Mouse (Mus musculus) R1 (cell line): ENCODE measurements around the gene Mrpl19.
A peak's percentile ranks its signal among the peaks of the same experiment; 100 is the strongest.

Experiments
- DNase-seq: peaks from one replicate; pipeline ENCODE4 v3.0.0-alpha.2; 2018; ENCODE audit warnings: low read depth, low spot score

The Mrpl19 gene

DNA sequence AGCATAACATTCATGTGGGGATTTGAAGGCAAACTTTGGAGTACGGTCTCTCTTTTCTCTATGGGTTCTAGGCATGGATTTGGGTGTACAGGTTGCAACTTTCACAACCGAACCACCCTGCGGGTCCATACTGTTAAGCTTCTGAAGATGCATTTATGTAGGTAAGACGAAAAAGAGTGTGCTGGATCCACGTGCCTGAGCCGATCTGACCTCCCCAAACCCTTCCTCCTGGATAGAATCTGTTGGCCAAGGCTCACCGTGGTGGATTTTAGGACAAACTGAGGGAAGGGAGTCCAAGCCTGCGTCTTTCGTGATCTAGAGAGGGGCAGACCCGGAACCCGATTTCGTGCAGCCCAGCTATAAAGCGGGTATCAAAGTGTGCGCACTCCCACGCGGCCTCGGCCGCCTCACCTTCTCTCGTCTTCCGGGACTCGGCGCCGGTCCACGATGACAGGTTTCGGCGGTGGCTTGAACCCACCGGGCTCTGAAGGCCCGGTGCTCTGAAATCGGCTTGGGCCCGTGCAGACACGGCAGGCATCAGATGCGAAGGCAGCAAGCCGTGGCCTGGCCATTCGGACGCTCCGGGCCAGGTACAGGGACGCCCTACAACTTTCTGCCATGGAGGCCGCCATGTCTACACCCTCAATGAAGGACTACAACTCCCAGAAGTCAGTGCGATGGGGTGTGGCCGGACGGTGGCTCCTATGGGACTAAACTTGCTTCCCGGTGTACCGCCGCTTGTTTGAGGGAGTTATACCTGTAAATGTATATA is at the start of gene Mrpl19:
TSS of gene Mrpl19 (minus strand) at position 663 of the 772 bp plus-strand sequence.
- peak; percentile 93 for DNase-seq

DNA sequence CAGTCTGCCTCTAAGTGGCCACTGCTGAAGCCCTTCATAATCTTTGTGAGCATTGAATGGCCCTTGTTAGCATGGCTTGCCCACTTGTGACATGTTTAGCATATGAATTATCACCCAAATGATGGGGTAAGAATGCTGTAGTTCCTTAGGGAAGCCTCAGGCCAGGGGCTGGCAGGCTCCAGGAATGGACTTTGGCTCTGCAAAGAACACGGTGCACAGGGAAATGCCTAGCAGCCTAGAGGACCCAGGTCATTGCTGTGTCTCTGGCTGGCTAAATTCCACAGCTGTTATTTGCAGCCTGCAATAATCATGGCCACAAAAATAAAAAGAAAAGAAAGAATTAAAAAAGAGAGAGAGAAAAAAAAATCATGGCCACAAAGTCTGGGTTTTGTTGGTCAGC is 46.6 kb upstream of the Mrpl19 start:
- DNase-seq, result no peak

DNA sequence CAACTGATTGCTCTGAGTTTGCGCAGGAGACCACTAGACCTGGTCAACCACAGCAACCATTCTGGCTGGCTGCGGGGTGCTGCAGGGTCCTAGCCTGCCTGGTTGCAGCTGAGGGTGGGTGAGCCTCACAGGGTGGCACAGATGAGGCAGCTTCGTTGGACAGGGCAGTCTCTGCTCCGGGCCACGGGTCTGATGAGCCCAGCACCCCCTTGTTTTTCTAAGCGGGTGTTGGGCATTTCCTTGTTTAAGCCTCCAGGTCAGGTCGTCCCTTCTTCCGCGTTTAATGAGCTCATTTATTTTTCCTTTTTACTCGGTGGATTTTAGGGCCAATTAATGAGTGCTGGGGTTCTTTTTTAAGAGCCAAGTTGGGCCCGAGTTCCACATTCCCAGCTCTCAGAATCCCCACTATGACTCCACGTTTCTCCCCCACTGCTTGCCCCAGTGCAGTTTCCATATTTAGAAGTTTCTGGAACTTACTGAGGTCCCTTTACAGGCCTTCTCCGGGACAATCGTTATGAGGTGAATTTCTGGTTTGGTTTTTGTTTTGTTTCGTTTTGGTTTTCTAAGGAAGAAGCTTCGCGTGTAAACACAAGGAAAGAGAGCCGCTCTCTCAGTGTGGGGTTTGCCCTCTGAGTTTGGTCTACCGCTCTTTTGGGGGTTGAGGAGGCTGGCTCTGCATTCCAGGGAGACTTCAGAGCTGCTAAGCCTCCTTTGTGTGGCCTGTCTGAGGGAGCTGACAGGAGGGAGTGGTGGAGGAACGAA is 24.5 kb upstream of the Mrpl19 start:
- DNase-seq, result no peak

DNA sequence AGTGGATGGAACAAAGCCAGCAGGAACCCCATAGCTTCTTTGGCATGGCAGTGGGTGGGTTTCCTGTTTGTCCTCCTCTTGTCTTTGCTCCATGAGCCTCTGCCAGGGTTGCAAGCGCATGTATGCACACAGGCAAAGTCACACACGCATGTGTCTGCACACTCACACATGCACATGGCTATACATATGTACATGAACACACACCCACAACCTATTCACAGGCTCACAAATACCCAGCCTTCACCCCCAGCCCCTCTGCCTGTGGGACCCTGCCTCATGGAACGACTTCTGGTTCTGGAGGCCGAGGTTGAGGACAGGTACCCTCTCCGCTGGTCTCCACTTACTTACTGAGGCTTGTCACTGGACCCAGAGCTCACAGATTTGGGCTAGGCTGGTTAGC is 22.6 kb upstream of the Mrpl19 start:
- no peak for DNase-seq

DNA sequence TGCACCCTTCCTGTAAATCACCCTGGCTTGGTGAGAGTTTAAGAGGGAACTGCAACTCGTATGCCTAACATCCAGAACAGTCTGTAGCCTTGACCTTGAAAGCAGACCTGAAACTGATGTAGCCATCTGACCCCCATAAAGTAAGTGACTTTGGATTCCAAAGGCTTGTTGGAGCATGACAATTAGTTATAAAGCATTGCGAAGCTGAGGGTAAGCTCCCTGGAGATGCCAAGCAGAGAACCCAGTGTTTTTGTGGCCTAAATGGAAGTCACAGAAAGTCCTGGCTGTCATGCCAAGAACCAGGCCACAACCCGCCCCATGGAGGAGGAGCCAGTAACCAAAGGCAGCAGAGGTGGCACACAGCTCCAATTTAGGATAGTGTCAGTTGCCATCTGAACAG is 21.8 kb upstream of the Mrpl19 start:
- no peak for DNase-seq

DNA sequence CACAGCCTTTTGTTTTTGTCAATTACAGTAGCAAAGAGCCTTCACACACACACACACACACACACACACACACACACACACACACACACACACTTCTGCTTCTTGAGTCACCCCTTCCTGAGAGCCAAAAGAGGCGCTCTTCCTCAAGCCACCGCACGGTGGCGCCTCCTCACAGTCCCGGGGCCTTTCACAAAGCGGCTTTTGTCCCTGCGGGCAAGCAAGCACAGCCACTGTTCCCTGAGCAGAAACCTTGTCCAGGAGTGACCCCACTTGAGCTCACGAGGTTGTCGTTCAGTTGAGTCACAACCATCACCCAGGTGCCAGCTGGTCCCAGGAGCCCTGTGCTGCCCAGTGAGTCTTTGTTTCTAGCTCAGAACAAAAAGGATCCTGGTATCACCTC is 21.3 kb upstream of the Mrpl19 start:
- DNase-seq, result peak; percentile 74

DNA sequence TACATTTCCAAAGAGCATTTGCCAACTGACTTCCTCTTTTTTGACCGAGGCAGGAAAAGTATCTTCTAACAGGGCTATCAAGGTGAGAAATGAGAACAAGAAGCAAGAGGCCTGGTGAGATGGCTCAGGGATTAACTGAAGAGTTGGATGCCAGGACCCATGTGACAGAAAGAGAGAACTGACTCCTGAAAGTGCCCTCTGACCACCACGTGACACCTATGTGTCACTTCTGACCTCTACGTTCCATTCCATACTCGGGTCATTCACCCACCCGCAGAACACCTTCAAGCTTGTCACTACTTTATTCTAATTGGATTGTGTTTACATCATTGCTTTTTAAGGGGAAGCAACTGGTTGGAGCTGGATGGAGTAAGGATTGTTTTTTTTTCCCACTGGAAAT is 20.8 kb upstream of the Mrpl19 start:
- DNase-seq, result no peak

DNA sequence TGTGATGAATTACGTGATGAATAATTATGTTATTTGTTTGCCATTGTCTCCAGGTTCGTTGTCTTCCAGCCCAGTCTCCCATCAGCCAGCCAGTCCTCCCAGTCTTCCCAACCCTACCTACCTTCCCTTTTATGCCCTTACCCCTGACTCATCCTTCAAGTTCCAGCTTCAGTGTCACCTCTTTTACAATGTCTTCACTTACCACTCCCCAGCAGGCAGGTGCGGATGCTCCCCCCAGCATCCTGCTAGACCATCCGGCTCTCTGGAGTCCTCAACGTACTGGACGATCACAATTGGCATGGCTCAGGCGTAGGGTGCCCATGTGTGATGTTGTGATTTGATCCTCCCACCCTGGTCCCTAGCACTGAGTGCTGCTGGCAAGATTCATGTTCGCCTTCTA is 20.4 kb upstream of the Mrpl19 start:
- no peak for DNase-seq

DNA sequence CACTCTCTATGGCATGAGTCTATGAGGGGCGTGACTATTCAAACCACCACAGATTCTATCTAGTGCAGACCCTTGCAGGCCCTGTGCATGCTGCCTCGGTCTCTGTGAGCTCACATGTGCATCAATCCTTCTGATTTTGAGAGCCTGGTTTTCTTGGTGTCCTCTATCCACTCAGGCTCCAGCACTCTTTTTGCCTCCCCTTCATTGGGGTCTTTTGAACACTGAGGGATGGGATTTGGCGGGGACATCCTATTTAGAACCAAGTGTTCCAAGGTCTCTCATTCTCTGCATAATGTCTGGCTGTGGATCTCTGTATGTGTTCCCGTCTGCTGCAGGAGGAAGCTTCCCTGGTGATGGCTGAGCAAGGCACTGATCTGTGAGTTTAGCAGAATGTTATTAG is 13.5 kb upstream of the Mrpl19 start:
- no peak for DNase-seq

DNA sequence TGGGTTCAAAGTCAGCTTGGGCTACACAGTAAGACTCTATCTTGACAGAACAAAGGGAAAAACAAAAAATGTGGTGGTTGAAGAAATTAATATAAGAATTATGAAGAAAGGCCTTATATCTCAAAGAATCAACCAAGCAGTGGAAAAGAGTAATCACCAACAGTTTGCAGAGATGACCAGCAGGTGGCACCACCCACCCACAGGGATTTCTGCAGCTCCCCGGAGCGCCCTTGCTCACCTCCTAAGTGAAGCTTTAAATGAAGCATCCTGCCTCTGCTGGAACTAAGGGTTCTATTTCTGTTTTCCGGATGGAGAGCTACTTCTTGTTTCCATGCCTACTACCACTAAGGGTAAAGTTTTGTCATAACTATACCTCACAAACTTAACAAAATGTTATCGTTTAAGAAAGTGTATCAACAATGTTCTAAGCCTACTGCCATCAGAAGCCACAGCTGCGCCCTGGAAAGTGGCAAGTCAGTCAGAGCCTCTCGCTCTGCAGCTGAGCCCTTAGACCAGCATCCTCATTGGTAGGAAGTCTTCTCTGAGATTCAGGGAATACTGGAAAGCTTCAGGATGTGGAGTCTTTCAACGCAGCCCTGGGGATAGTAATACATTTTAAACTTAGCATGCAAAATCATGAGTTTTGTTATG is 10.3 kb upstream of the Mrpl19 start:
- peak; percentile 57 for DNase-seq

DNA sequence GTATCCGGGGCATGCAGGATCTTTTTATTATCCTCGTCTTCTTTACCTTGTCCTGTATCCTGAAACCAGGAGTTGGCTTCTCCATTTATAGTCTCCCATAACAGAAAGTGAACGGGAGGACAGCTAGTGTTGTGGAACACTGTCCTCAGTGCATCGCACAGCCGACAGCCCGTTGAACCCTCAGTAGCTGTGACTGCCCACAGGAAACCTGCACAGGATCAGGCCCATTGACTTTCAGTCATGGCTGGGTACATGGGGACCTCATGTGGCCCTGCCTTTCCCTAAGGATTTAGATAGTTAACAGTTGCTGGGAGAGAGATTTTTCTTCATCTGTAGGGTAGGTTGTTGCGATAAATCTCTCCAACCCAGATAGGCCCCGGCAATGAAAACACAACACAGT is 6.8 kb upstream of the Mrpl19 start:
- no peak for DNase-seq

DNA sequence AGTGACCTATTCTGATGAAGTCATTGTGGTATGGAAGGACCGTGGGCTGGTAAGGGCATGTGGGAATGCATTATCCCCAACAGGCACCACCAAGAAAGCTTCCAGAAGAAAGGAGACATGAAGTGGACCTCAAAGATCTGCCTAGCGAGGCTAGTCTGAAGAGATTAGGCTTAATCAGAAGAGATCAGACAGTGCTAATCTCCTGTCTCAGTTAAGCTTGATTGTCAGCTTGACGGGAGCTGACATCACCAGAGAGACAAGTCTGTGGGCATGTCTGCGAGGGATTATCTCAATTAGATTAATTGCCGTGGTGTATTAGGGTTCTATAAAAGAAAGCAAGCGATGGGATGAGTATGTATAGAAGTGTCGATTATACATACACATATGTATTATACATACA is 5.4 kb upstream of the Mrpl19 start:
- DNase-seq, result no peak

DNA sequence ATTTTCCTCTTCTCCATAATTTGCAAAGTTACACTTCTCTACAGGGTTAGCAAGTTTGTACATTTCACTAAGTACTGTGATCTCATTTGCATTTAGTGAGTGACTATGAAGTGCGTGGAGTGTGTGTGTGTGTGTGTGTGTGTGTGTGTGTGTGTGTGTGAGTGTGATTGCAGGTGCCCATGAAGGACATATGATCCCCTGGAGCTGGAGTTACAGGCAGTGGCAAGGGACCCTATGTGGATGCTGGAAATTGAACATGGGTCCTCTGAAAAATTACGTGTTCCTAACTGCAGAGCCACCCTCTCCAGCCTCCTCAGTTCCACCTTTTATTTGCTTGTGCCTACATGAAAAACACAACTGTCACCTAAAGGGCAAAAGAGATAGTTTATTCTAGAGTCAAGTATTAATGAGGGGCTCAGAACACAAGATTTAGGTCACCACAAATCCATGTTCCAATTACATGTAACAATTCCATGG is 348 bp upstream of the Mrpl19 start:
- no peak for DNase-seq

DNA sequence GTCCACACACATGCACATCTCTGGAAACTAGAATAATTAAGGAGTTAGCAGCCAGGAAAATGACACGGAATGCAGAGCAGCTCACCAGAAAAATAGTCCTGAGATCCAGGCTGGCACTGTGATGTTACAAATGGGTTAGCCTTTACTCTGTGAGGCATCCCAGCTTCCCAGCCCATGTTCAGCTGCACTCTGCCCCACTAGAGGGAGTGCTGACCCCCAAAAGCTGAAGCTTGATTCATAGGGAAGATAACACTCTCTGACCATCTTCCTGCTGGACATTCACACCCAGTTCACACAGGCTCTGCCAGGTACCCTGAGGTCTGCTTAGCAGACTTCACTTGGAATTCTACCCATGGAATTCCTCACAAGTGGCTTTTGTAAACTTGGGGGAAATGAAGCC is 5.5 kb downstream of the Mrpl19 start:
- DNase-seq, result no peak

DNA sequence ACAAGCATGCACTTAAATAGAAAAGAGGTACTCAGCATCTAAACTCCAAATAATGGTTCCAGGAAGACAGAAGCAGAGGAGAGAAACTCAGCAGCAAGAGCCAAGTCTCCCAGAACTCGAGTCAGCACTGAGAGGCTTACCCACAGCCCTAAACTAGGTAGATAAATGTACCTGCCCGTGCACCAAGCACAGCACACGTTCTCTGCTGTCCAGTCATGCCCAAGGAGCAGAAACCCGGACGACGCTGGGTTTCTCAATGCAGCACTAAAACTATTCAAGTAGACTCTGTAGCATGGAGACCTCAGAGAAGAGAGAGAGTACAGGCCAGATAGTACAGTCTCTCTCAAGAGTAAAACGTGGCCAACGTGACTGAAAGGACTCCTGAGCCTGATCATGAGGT is 5.9 kb downstream of the Mrpl19 start:
- DNase-seq, result no peak

DNA sequence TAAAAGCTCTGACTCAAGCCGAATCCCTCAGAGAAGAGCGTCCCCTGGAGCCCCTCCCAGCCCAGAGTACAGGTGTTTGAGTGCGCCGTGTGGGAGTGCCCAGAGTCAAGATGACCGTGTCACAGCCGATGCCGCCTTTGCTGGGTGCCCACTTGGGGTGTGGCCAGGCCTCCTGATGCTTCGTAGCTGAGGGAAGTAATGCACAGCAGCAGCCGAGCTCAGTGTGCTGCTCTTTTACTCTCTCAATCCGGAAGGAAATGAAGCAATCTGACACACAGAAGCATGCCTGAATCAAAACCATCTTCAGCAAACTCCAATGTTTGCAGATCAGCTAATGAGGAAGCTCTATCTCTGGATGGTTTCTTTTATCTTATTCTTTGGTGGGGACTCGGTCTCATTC is 7.8 kb downstream of the Mrpl19 start:
- no peak for DNase-seq

DNA sequence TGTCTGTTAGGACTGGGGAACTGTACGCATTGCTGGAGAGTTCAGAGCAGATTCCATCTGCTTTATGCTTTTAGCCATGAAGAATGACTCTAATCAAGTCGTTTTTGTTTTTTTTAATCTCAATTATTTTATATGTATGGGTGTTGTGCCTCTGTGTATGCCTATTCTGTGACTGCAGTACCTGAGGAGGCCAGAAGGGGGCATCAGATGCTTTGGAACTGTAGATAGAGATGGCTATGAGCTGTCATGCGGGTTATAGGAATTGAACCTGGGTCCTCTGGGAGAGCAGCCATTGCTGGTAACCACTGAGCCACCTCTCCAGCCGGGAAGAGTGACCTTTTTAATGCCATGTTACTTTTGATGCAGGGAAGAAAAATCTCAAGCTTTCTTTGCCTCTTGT is 9.4 kb downstream of the Mrpl19 start:
- peak; percentile 61 for DNase-seq

DNA sequence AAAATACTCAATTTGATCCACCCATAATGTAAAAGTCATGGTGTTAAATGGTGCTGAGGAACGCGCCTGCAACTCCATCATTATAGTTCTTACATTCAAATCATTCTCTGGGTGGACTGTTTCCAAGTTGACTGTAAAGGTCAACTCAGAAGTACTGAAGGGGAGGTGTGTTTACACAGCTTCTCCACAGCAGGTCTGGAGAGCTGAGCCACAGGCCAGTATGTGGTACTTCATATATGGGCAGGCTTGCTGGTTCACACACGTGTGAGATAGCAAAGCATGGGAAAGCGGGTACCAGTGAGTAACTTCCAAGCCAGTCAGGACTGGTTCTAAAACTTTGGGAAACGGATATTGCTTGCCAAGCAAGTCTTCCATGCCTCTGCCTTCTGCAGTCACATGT is 10.6 kb downstream of the Mrpl19 start:
- no peak for DNase-seq

DNA sequence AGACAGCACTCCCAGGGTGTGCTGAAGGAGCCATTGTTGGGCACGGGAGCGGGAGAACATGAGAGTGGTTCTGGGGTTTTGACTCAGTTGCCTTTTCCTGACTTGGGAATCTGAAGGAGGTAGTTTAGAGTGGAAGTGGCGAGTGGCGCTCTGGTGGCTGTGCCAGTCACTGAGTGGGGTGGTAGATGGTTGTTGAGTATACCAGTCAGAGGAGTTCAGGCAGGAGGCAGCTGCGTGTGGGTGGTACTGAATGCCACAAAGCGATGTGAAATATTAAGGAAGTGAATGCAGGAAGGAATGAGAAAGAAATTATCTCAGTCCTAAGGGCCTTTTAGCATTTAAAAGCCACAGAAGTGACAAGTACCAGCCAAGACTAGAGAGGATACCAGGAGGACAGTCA is 18.9 kb downstream of the Mrpl19 start:
- DNase-seq, result no peak

DNA sequence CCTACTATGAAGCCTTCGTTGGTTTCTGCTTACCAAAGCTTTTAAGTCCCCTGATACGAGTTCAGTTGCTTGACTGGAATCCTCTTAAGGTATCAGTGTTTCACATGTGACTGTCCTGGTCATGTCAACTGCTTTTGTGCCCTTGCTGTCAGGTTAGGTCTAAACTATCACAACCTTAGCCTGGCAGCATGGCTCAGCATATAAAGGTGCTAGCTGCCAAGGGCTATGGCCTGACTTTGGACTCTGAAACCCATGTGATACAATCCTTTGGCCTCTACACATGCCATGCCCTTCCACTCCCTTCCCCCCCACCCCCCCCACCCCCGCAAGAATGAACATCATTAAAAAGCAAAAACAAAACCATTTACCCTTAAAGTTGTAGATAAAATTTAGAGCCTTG is 21.3 kb downstream of the Mrpl19 start:
- DNase-seq, result no peak

DNA sequence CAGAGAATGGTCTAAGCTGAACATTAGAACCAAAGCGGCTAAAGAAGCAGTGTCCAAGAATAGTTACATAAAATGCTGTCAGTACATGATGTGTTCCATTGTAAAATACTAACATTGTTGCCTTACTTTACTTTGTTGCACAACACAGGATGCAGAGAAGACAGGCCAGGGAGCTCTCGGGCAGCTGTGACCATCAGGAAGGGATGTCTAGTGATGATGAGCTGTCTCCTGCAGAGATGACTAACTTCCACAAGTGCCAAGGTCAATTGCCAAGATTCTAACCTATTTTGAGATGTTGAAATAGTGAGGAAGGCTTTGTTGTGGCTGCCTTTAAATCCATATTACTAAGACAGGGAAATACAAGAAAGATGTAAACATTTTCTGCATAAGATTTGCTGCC is 22.5 kb downstream of the Mrpl19 start:
- DNase-seq, result no peak

DNA sequence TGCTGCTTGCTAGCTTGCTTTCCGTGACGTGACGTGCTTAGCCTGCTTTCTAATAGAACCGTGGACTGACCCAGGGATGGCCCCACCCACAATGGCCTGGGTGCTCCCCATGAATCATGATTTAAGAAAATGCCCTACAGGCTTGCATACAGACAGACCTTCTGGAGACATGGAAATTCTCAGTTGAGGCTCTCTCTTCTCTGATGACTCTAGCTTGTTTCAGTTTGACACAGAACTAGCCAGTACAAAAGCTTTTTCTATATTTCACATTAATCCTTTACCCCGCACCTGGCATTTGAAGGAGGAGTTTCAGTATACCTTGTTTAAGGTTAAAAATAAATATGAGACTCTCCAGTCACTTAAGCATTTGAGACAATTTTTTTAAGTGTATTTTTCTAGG is 24.0 kb downstream of the Mrpl19 start:
- DNase-seq, result no peak

DNA sequence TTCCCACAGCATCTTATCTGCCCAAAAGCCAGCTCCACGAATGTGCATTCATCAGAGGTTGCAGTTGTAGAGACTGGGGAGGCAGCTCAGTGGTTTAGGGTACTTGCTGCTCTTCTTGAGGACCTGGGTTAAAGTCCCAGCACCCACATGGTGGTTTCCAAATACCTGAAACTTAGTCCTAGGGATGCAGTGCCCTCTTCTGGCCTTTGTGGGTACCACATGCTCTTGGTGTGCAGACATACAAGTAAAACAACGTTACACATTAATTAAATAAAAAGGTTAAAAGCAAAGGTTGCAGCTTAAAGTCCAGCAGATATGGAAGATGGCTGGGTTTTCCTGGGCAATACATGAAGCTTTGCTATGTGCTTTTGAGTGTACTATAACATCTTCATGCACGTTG is 32.5 kb downstream of the Mrpl19 start:
- peak; percentile 70 for DNase-seq
